Mouse (Mus musculus): ENCODE results near the gene Olfr293.

Olfr293 gene

GRCm38 (mm10) chr7:86648761-86649160 is at the start of gene Olfr293:
Gene Olfr293, plus strand, starts transcription at chr7:86649061.
- DNase-seq (ENCODE audit: low read depth, low spot score) = no peak

GRCm38 (mm10) chr7:86616543-86616942 is 32.3 kb upstream of the Olfr293 start, which contains the start of gene Olfr294:
Gene Olfr294, minus strand, starts transcription at chr7:86616643.
- no peak for DNase-seq (ENCODE audit: low read depth, low spot score)

- no peak for DNase-seq (ENCODE audit: low read depth, low spot score)
Observed at GRCm38 (mm10) chr7:86688030-86688429, 39.2 kb downstream of the Olfr293 start, which contains the start of gene Olfr292. Gene Olfr292, plus strand, starts transcription at chr7:86688330.
